Mouse (Mus musculus): ENCODE data around the gene Olfr434. TPM values are rescaled to one million over a fixed set of nuclear protein-coding genes. Genes with fewer than 3 reads are reported as not detected.

Gene Olfr434
- total RNA-seq, 2 experiments from 2014 or later: not detected

Other genes with a start within 250 kb of the Olfr434 start
- gene Olfr441, start 106.7 kb upstream of the Olfr434 start, total RNA-seq (2021): not detected
- gene Olfr237-ps1, start 66.5 kb upstream of the Olfr434 start, total RNA-seq (2021): not detected
- gene Olfr437, start 49.7 kb upstream of the Olfr434 start, total RNA-seq (2021): not detected
- gene Olfr13, start 40.9 kb upstream of the Olfr434 start, total RNA-seq (2021): not detected
- gene Olfr435, start 15.9 kb upstream of the Olfr434 start, total RNA-seq (2021): not detected
- not detected for gene Olfr47, start 18.5 kb downstream of the Olfr434 start, total RNA-seq (2021)
- gene Arhgef5, start 52.6 kb downstream of the Olfr434 start, total RNA-seq (2021): 10 to 100 TPM; 12.1 to 12.4 TPM
- gene Nobox, start 96.5 kb downstream of the Olfr434 start, total RNA-seq (2021): not detected